Mouse (Mus musculus) hindbrain, embryonic 10.5 days (tissue): ENCODE data around the gene Chkb. TPM values are rescaled to one million over a fixed set of nuclear protein-coding genes. Genes with fewer than 3 reads are reported as not detected.
"Not testable (repeated sequence)": the region's sequence is repeated elsewhere in the genome, so short reads cannot be mapped to it uniquely, and the experiment has no call there.

Experiments
- DNase-seq: peaks from one replicate; pipeline ENCODE4 v3.0.0-alpha.2; 2017; ENCODE audit warnings: low spot score
- H3K27ac ChIP-seq: fragments of 300-500 bp; sonication (generic); 2 replicates; pipeline ENCODE4 v1.5.1; 2016; ENCODE audit warnings: mild to moderate bottlenecking, moderate library complexity
- H3K27me3 ChIP-seq: fragments of 300-500 bp; sonication (generic); 2 replicates; pipeline ENCODE4 v1.6.1; 2016; ENCODE audit warnings: mild to moderate bottlenecking; ENCODE audit not compliant: poor library complexity, insufficient read depth, severe bottlenecking
- H3K36me3 ChIP-seq: fragments of 300-500 bp; sonication (generic); 2 replicates; pipeline ENCODE4 v1.6.1; 2016; ENCODE audit warnings: mild to moderate bottlenecking, moderate library complexity
- H3K4me1 ChIP-seq: fragments of 300-500 bp; sonication (generic); replicated peaks from 2 replicates; pipeline ENCODE4 v1.6.1; 2016; ENCODE audit warnings: mild to moderate bottlenecking
- H3K4me3 ChIP-seq: fragments of 300-500 bp; sonication (generic); 2 replicates; pipeline ENCODE4 v1.5.1; 2016; ENCODE audit warnings: mild to moderate bottlenecking, moderate library complexity
- H3K9me3 ChIP-seq: fragments of 300-500 bp; sonication (generic); 2 replicates; pipeline ENCODE4 v1.6.1; 2016; ENCODE audit warnings: mild to moderate bottlenecking, moderate library complexity
- WGBS: fragments of 180-500 bp; shearing (Covaris S2); methylation state at CpG from one replicate; pipeline ENCODE4 v1.1.7; 2016; 5-methylcytosine and 5-hydroxymethylcytosine counted together
- polyA plus RNA-seq: library from polyadenylated mRNA; unstranded; fragments of >200 nt; fragmentation: Nextera tagmentation; extraction: Ambion mirVana; gene quantifications from 2 replicates; pipeline ENCODE4 v1.2.1, GENCODE M21; 2016

Gene Chkb
- polyA plus RNA-seq, 1 experiment from 2014 or later: 64.1 TPM

DNA sequence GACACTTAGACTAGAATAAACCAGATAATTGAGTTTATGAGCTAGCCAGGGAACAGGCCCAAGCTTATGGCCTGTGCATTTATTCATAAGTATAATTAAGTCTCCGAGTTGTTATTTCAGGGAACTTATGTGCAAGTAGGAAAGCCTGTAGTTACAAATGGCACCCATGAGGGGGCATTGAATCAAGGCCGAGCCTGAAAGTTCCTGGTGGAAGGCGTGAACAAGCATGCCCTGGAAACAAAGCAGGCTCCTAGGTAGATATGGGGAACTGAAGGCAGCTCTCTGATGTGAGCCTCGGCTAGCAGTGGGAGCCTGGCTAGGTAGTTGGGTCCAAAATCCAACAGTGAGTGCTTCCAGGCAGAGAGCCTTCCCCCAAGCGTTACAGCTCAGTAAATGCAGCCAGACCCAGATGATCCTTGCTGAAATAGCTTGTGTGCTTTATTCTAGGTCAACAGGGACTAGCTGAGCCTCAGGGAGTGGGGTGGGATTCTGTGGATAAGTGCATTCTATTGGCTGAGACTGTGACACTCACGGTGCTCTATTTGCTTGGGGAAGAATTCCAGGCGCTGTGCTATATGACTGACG, 12.9 kb upstream of the Chkb start:
- H3K36me3 ChIP-seq: no peaks in the 10 kb centered on the region
- no peaks in the 10 kb centered on the region for H3K4me1 ChIP-seq
- no peak overlapping the region for H3K27ac ChIP-seq
- H3K27me3 ChIP-seq: no peaks in the 10 kb centered on the region
- DNase-seq: no peak
- no peak overlapping the region for H3K4me3 ChIP-seq
- 42% methylated on average over 8 of the region's 8 CpGs for WGBS
- no peaks in the 10 kb centered on the region for H3K9me3 ChIP-seq

DNA sequence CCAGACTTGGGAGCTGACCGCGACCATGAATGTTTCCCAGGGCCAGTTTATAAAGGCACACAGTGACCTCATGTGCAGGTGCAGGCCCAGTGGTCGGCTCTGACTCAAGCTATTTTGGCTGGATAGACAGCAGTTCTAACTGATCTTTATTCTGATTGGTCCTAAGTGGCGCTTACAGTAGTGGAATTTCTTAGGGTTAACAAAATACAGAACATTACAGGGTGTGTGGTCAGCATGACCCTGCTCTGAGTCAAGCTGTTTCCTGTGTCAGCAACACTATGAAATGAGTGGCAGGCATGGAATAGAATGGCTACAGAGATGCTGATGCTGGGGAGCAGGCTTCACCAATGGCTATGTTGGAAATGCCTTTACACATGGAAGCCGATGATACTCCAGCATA, 6.2 kb upstream of the Chkb start:
- no peak for DNase-seq
- 86% methylated on average over 5 of the region's 5 CpGs for WGBS

DNA sequence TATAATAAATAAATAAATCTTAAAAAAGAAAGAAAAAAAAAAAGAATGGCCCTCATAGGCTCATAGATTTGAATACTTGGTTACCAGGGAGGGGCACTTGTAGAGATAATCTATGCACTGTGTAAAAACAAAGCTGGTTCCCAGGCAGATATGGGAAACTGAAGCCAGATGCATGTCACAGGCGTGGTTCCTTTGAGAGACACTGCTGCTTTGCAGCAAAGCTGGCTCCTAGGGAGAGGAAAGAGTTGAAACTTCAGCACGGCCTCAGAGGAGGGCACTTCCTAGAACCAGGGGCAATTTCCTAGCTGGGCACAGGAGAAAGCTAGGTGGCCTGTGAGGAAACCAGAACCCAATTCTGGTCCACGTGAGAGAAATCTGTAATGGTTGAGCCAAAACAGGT, 4.4 kb upstream of the Chkb start:
- Histone ChIP-seq H3K9me3 (no peaks in the 10 kb centered on the region), H3K27ac (no peak overlapping the region), H3K36me3 (no peaks in the 10 kb centered on the region), H3K27me3 (no peaks in the 10 kb centered on the region), H3K4me3 (no peak overlapping the region), H3K4me1 (peaks cover 11% of the 10 kb centered on the region)
- no peak for DNase-seq
- WGBS: 78% methylated on average over 3 of the region's 3 CpGs

More for the DNA sequence above, 6.2 kb upstream of the Chkb start:
- Histone ChIP-seq H3K27me3 (no peaks in the 10 kb centered on the region), H3K9me3 (no peaks in the 10 kb centered on the region), H3K27ac (no peak overlapping the region), H3K36me3 (no peaks in the 10 kb centered on the region), H3K4me1 (0 out of 2 replicates have a peak, but pooled peaks cover 4% of the 10 kb centered on the region), H3K4me3 (no peak overlapping the region)

DNA sequence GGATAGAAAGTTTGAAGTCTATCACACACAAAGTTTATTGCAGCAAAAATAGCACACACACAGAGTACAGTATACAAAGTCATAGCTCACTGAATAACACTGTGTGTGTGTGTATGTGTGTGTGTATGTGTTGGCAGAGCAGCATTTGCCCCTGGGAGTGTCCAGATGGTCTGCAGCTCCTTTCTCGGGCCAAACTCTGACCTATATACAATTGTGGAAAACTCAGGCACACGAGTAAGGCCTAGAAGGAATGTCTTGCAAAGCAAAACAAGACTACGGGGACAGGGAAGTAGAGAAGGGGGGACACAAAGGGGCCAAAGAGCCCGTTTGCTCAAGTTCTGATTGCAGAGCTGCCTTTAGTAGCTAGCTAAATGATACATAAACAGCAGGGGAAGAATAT, 3.2 kb upstream of the Chkb start:
- no peaks in the 10 kb centered on the region for H3K27me3 ChIP-seq
- H3K4me3 ChIP-seq: no peak overlapping the region
- no peak overlapping the region for H3K27ac ChIP-seq
- H3K4me1 ChIP-seq: peaks cover 22% of the 10 kb centered on the region
- no peak for DNase-seq
- 80% methylated on average over 4 of the region's 4 CpGs for WGBS
- peaks cover 4% of the 10 kb centered on the region; the same call in 1 of the 2 replicates for H3K36me3 ChIP-seq
- H3K9me3 ChIP-seq: no peaks in the 10 kb centered on the region

DNA sequence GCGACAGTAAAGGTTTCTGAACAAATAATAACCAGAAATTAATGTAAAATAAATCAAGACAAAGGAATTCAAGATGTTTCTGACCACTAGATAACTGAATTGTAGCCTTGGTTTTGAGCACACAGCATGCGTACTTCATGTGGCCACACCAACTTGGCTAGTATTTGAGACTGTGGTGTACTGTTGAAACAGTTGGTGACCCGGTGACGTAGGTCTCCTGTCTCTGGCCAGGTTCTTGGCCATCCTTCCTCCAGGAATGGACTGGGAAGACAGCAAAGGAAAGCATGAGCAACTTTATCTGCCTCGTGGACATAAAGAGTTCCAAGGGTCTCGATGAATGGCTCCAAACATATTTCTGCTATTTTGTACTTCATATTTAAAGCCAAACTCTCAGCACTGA, 2.1 kb upstream of the Chkb start:
- no peak overlapping the region for H3K4me3 ChIP-seq
- H3K4me1 ChIP-seq: peaks cover 22% of the 10 kb centered on the region
- no peaks in the 10 kb centered on the region for H3K27me3 ChIP-seq
- H3K36me3 ChIP-seq: peaks cover 16% of the 10 kb centered on the region
- 89% methylated on average over 6 of the region's 6 CpGs for WGBS
- DNase-seq: no peak
- no peaks in the 10 kb centered on the region for H3K9me3 ChIP-seq
- H3K27ac ChIP-seq: no peak overlapping the region

DNA sequence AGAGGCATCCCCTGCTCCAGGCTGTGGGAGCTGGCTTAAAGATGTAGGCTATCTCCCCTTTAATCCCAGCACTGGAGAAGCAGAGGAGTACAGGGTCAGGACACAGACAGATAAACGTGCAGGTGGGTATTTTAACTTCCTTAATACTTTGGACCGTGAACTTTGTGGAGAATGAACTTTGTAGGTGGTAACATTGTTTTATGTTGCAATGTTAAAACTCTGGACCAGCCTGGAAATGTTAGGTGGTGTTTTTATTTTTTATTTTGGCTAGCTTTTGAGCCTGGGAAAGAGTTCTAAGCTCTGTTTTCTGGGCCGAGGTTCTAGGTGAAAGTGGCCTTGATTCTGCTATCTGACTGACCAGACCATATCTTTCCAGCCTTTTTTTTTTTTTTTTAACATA, 1.6 kb upstream of the Chkb start:
- Histone ChIP-seq H3K36me3 (peaks cover 21% of the 10 kb centered on the region), H3K27me3 (no peaks in the 10 kb centered on the region), H3K27ac (no peak overlapping the region), H3K4me1 (peaks cover 27% of the 10 kb centered on the region), H3K4me3 (no peak overlapping the region), H3K9me3 (no peaks in the 10 kb centered on the region)
- 86% methylated on average over 3 of the region's 3 CpGs for WGBS
- no peak for DNase-seq

DNA sequence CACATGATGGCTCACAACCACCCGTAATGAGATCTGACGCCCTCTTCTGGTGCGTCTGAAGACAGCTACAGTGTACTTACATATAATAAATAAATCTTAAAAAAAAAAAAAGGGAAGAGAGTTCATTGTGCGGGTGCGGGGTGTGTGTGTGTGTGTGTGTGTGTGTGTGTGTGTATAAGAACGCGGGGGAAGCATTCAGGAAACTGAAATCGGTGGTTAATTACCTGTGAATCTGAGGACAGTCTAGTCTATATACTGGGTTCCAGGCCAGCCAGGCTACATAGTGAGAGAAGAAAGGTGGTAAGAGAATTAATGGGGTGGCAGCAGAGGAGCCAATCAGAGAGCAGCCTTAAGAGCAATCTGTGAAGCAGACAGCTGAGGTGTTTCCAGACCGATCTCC, 1.1 kb upstream of the Chkb start:
- H3K4me3 ChIP-seq: not testable (repeated sequence)
- 88% methylated on average over 9 of the region's 9 CpGs for WGBS

DNA sequence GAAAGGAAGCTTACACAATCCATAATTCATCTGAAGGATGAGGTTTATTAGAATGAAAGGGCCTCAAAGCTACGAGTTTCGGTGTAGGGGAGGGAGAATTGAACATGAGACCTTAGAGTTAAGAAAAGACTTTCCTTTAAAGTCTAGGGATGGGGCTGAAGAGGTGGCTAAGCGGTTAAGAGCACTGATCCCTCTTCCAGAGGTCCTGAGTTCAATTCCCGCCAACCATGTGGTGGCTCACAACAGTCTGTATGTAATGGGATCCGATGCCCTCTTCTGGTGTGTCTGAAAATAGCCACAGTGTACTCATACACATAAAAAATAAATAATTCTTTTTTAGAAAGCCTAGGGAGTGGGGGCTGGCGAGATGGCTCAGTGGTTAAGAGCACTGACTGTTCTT, 633 bp upstream of the Chkb start:
- Histone ChIP-seq H3K9me3 (no peaks in the 10 kb centered on the region), H3K36me3 (peaks cover 30% of the 10 kb centered on the region), H3K27me3 (no peaks in the 10 kb centered on the region), H3K27ac (peak overlapping the region; percentile 97), H3K4me3 (peak overlapping the region; percentile 83), H3K4me1 (peaks cover 35% of the 10 kb centered on the region)
- no peak for DNase-seq
- WGBS: 52% methylated on average over 6 of the region's 6 CpGs

More for the DNA sequence above, 1.1 kb upstream of the Chkb start:
- not testable (repeated sequence) for H3K27ac ChIP-seq, H3K9me3 ChIP-seq, H3K27me3 ChIP-seq, DNase-seq
- Histone ChIP-seq H3K36me3 (peaks cover 26% of the 10 kb centered on the region), H3K4me1 (peaks cover 30% of the 10 kb centered on the region)

DNA sequence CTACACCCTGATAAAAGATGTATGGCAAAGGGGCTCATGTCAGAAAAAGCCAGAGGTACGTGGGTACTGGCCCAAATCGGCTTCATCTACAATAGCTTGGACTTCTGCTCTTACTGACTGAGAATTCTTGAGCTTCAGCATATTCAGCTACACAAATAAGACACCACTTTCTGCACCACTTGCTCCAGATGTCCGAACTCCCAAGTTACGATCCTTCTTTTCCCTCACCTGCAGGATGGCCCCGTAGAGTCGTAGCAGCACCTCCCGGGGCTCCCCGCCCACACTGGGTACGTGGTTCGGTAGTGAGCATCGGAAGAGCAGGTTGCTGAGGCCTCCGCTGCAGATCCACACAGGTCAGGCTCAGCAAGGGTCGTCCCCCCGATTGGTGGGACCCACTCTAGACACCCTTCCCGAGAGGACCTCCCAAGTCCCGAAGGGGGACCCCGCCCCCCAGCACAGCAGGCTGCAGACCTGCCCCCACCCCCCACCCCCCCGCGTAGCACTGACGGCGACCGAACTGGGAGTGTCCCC, 822 bp downstream of the Chkb start:
- 5% methylated on average over 22 of the region's 22 CpGs for WGBS
- DNase-seq: no peak
- no peaks in the 10 kb centered on the region for H3K27me3 ChIP-seq

DNA sequence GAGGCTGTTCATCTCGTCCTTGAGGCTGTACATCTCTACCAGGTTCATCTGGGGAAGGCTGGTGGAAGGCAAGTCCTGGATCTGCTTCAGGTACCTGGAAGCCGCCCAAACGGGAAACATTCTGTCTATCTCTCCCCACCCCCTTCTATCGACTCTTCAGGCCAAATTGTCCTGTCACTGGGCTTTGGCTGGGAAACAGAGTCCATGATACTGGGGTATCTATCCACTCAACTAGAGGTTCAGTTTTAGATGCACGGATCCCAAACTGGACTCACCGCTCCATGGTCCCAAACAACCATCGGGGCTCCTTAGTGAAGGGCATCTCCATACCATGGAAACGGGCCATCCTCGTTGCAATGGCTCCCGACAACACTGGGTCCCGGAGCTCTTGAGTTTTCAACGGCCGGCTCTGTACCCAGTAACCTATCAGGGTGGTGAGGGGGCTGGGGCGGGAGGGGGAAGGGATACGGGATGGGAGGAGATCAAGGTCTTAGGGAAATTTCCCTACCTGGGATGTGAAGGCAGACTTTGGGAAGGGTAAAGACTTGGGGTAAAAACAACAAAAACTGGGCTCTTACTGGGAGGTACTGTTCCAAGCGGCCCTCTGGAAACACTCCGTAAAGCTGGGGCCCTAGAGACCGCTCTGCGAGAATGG, 1.4 kb downstream of the Chkb start:
- 82% methylated on average over 19 of the region's 19 CpGs for WGBS
- peak overlapping the region; percentile 83 for H3K4me3 ChIP-seq
- H3K36me3 ChIP-seq: peaks cover 40% of the 10 kb centered on the region
- no peak for DNase-seq
- H3K27me3 ChIP-seq: no peaks in the 10 kb centered on the region
- 0 out of 2 replicates have a peak overlapping the region, but pooled peaks have one; percentile 97 for H3K27ac ChIP-seq
- no peaks in the 10 kb centered on the region for H3K9me3 ChIP-seq
- peaks cover 38% of the 10 kb centered on the region for H3K4me1 ChIP-seq

More for the DNA sequence above, 822 bp downstream of the Chkb start:
- peak overlapping the region; percentile 97 for H3K27ac ChIP-seq
- peak overlapping the region; percentile 83 for H3K4me3 ChIP-seq
- no peaks in the 10 kb centered on the region for H3K9me3 ChIP-seq
- peaks cover 38% of the 10 kb centered on the region for H3K4me1 ChIP-seq
- H3K36me3 ChIP-seq: peaks cover 38% of the 10 kb centered on the region

DNA sequence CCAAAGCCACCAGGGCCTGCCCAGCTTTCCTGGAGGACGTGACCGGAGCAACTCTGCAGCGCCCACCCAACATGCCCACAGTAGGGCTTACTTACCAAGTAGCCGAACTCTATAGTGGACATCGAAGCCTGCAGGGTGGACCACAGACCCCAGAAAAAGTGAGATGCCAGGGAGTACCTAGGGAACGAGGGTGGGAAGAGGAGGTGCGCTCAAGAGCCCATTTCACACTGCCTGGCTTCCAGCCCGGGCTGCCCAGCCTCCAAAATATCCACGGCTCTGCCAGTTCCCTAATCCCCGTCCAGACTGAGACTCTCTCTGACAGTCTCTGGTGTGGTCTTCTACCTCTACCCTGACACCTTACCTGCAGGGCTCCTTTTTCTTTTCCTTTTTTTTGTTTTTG, 3.0 kb downstream of the Chkb start:
- 94% methylated on average over 10 of the region's 10 CpGs for WGBS
- Histone ChIP-seq H3K27ac (no peak overlapping the region), H3K4me1 (peaks cover 38% of the 10 kb centered on the region), H3K4me3 (no peak overlapping the region), H3K36me3 (peaks cover 48% of the 10 kb centered on the region), H3K9me3 (no peaks in the 10 kb centered on the region), H3K27me3 (no peaks in the 10 kb centered on the region)
- DNase-seq: no peak

DNA sequence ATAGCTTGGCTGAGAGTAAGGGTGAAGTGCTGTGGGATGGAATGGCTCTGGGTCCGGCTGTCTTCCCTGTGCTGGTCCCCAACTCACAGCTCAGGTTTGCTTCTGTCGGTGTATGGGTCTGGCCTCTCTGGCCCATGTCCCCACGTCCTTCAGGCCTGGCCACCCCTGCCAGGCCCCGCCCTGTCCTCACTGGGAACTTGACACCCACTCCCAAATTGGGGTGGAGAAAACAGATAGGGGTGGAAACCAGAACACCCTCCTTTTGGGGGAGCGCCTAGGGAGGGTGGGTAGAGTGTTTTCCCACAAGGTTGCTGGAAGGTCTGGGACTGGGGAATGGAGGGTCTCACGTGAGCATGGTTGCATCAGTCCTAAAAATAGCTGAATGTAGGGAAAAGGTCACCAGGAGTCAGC, 4.0 kb downstream of the Chkb start, which contains the start of gene Cpt1b:
TSS of gene Cpt1b (minus strand) at position 153 of the 411 bp plus-strand sequence.
- no peak within 1 kb of the TSS for H3K4me3 ChIP-seq
- WGBS: 34% methylated on average over 6 of the region's 6 CpGs

DNA sequence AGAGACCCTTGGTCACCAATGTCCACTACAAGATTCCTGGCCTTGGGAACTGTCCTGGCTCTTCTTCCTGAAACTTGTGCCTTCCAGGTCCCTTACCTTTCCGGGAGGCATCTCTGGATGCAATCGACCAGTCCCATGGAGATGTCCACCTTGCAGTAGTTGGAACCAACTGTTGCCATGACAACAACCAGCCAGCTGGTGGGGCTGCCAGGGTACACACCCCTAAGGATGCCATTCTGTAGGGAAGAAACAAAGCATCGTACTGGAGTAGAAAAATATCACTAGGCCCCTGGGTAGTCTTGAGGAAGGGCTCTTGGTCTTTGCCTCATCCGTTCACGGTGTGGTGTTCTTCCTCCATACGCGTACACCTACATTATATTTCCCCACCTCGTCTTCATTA, 5.1 kb downstream of the Chkb start:
- H3K36me3 ChIP-seq: peaks cover 66% of the 10 kb centered on the region
- 88% methylated on average over 8 of the region's 8 CpGs for WGBS

More for the DNA sequence above, 4.0 kb downstream of the Chkb start, which contains the start of gene Cpt1b:
- Histone ChIP-seq H3K4me1 (peaks cover 32% of the 10 kb centered on the region), H3K36me3 (peaks cover 55% of the 10 kb centered on the region), H3K9me3 (no peaks in the 10 kb centered on the region), H3K27me3 (no peaks in the 10 kb centered on the region), H3K27ac (0 out of 2 replicates have a peak within 1 kb of the TSS, but pooled peaks have one; percentile 5)
- DNase-seq: no peak

More for the DNA sequence above, 5.1 kb downstream of the Chkb start:
- no peak overlapping the region for H3K27ac ChIP-seq
- peaks cover 26% of the 10 kb centered on the region for H3K4me1 ChIP-seq
- no peak for DNase-seq
- H3K27me3 ChIP-seq: no peaks in the 10 kb centered on the region
- H3K4me3 ChIP-seq: no peak overlapping the region
- H3K9me3 ChIP-seq: no peaks in the 10 kb centered on the region
